Mouse (Mus musculus): ENCODE measurements around the gene Eps8l1.
"Not testable (repeated sequence)": the region's sequence is repeated elsewhere in the genome, so short reads cannot be mapped to it uniquely, and the experiment has no call there.

Eps8l1 gene

DNA sequence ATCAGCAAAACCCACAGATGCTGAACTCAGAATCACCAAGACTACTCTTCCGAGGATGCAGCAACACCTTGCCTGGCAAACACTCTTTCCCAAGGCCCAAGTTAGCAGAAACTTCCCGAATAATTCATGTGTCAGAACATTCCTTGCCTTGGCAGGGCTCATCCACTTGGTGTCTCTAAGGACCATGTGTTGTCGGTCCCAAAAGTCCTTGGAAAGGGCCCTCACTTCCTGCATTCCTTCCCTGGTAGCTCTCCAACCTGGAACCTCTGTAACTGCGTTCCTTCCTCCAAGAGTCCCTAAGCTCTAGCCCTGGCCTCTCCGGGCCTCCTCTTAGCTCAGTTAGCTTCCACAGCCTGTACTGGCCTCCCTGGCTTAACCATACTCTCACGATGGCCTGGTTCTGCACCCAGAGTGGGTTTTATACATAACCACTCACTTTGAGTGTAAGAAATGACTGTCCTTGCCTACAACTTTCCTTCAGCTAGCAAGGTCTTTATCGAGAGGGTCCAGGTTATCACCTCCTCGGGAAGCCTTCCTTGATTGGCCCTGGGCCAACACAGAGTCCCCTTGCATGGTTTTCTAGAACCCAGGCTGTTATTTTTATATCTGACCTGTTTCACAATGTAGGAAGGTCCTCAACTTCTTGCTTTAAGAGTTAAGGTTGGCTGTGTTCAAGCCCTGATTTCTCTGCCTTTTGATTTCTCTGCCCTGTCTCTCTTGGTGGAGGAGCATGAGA, 51.2 kb downstream of the Eps8l1 start:
- DNase-seq: no peak

DNA sequence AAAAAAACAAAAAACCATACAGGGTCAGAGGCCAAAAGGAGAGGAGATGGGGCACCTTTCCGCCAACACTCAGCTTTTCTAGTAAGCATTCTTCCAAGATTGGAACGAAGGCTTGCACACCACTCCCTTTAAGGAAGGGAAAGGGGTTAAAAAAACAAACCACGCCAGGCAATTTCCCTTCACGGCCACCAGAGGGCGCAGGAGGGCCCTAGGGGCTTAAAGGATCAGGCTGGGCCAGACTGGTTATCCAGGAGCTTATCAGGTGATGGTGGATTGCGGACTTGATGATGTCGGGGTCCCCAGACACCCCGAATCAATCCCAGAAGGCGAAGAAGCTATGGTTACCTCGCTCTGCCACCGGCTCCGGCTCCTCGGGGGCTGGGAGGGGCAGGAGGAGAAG, 52.8 kb downstream of the Eps8l1 start:
- no peak for DNase-seq

DNA sequence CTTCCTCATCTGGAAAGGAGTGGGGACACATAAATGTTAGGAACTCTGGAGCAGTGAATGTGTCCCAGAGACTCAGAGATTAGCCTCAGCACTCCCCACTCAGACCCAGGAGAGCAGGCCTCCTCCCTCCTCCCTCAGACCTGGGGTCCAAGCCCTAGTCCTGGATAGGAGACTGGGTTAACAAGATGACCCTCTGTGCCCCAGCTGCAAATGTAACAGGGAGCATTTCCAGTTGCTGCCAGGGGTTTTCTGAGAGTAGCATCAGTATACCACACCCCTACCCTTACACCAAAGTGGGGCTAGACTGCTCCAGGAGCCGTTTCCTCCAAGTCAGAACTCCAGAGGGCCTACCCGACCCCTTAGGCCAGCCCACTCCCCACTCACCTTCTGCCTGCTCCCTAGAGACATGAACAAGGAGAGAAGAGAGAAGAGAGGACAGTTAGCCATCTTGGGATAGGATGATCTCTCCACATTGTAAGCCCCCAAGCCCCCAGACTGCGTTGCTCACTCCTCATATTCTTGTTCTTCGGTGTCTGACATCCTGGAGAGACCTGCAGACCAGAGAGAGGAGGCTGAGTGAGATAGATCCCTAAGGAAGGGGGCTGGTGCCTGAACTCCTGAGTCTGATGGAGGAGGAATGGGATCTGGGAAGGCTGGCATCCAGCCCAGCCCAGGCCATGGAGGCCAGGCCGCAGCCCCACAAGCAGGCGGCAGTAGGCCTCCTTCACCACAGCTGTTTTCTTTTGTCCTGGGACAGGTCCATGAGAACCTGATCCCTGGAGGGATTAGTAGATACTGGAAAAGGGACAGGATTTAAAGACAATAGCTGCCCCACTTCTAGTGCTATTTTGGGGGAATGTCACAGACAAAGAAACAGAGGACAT, 53.6 kb downstream of the Eps8l1 start:
- no peak for DNase-seq

- DNase-seq: no peak
Observed at GRCm38 (mm10) chr7:4515853-4516252, 55.4 kb downstream of the Eps8l1 start.

DNA sequence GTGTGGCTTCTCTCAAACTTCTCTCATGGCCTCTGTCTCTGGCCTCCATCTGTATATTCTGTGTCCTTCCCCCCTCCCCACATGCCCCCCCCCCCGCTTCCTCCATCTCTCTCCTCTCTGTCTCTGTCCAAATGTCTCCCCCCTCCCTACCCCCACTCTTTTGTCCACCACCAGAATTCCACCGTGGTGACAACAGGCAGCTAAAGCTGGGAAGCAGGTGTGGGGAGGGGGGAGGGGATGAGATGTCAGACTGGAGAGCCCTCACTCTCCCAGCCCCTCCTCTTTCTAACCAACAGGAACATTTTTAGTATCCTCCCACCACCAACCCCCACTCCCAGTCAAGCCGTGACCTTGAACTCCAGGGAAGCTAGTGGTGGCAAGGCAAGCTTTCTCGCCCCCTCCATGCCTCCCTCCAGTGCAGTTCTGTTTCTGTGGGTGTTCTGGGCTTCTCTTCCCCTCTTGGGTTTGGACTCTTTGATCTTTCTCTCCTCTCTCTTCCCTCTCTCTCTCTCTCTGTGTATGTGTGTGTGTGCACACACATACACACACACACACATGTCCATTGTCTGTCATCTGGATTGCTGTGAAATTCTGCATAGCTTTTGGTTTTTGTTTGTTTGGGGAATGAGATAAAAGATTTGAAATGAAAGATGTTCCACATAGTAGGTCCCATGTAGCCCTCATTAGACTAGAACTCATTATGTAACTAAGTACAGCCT, 56.0 kb downstream of the Eps8l1 start, which contains the start of gene Tnnt1:
Tnnt1 (minus strand) TSS at position 51 of the 719 bp plus-strand sequence.
- DNase-seq: no peak

GRCm38 (mm10) chr7:4518487-4518886, 58.0 kb downstream of the Eps8l1 start:
- DNase-seq: no peak

GRCm38 (mm10) chr7:4521231-4522003, 60.9 kb downstream of the Eps8l1 start:
- DNase-seq: no peak

DNA sequence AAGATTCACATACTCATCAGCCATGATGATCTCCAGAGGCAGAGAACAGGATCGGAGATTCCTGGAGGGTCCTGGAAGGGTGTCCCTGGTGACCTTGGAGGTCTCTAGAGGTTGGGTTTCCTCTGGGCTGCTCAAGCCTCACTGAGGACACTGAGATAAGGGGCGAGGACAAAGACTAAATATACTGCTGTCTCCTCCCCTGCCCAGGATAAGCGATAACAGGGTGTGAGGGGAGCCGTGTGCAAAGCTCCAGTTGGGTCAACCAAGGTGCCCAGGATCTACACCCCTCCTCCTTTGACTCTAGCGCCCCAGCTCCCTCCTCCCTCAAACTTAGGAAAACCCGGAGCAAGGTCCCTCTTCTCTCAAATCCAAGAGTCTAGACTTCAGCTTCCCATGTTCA, 61.8 kb downstream of the Eps8l1 start:
- DNase-seq: no peak

DNA sequence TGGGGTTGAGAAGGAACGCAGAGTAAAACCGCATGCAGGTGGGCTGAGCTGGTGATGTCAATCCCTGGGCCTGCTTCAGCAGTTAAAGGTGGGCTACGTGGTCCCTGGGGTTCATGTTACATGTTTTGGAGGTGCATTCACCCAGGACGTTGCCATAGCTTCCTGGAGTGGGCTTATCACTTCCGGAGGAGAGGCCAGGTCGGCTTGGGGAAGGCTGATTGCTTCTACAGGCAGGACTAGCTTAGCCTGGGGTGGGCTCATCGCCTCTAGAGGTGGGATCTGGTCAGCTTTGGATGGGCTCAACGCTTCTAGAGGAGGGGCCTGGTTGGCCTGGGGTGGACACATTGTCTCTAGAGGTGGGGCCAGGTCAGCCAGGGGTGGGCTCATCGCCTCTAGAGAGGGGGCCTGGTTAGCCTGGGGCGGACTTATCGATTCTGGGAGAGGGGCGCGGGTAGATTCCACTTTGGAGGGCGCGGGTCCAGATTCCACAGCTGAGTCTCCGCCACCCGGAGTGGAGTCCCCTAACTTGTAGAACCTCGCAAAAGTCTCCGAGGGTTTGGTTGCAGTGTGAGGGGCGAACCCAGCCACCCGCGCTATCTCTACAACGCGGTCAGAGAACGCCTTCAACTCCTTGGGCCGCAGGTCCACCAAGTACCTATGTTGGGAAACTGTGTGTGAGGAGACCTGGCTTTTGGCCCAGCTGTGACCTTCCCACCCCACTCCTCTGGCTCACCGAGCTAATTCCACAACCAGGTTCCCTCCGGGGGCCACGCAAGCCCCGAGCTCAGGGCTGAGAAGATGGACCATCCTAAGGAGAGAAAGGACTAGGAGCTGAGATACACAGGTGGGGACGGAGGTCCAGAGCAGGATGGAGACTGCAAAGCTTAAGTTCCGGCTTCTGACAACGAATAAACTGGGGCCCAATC, 63.0 kb downstream of the Eps8l1 start:
- DNase-seq: no peak

DNA sequence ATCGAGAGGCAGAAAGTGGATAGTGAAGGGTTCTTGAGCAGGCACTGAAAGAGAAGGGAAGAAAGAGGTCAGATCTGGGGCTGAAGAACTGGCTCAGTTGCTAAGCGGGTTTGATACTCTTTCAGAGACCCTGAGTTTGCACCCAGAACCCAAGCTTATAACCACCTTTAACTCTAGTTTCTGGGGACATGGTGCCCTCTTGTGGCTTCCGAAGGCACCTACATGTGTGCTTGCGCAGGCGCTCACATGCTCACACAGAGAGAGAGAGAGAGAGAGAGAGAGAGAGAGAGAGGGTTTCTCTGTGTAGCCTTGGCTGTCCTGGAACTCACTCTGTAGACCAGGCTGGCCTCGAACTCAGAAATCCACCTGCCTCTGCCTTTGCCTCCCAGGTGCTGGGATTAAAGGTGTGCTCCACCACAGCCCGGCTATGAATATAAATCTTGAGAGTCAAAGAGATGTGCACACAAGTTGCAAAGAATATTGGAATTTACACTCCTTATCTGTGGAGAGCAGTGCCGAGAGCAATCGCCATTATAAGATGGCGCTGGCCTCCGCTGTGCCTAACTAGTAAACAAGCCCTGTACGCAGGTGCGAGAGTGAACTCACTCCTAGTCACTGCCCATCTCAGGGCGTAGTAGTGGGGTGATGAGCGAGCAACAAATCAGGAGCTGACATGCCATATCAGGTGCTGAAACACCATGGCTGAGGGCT, 63.9 kb downstream of the Eps8l1 start, which contains the start of gene Tnni3:
Tnni3 (minus strand) TSS at position 18 of the 711 bp plus-strand sequence.
- not testable (repeated sequence) for DNase-seq

GRCm38 (mm10) chr7:4526341-4527301, 66.1 kb downstream of the Eps8l1 start:
- DNase-seq: peak; percentile 60 to 62

DNA sequence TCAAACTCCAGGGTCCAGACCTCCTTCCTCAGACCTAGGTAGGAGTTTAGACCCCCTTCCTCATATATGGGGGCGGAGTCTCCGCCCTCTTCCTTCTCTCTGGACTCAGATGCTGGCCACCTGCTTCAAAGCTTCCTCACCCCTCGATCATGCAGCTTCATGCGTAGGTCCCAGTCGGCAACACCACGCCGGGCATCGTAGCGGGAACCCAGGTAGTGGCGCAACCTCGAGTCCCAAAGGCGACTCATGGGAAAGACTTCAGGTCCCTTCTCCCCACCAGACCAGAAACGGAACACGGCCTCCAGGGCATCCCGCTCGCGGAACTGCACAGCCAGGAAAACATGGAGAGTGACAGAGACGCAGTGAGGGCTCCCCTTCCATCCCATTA, 66.8 kb downstream of the Eps8l1 start:
- no peak for DNase-seq
